Mouse (Mus musculus) retina, postnatal 7 days (tissue): ENCODE measurements around the gene Rhox2g.
"Not testable (repeated sequence)": the region's sequence is repeated elsewhere in the genome, so short reads cannot be mapped to it uniquely, and the experiment has no call there.

Experiments
- DNase-seq: peaks from one replicate; pipeline ENCODE4 v3.0.0-alpha.2; 2012; ENCODE audit warnings: low read depth, low spot score

Gene Rhox2g

GRCm38 (mm10) chrX:37643370-37643769 is at the start of gene Rhox2g:
Rhox2g (minus strand) TSS chrX:37643470.
- DNase-seq: not testable (repeated sequence)

- no peak for DNase-seq
These were observed 49.0 kb upstream of the Rhox2g start for GRCm38 (mm10) chrX:37692261-37692660.

- DNase-seq: no peak
These were observed 39.9 kb upstream of the Rhox2g start for GRCm38 (mm10) chrX:37683031-37683715.

GRCm38 (mm10) chrX:37673177-37673576 is 29.9 kb upstream of the Rhox2g start, which contains the start of gene Rhox2h:
Rhox2h (minus strand) TSS chrX:37673277.
- not testable (repeated sequence) for DNase-seq

- DNase-seq: not testable (repeated sequence)
These were observed 25.4 kb upstream of the Rhox2g start, which contains the start of gene Rhox3h for GRCm38 (mm10) chrX:37668664-37669063. Rhox3h (minus strand) TSS chrX:37668764.

- DNase-seq: not testable (repeated sequence)
These were observed 8.0 kb upstream of the Rhox2g start, which contains the start of gene Rhox4g for GRCm38 (mm10) chrX:37651227-37651626. Rhox4g (minus strand) TSS chrX:37651327.

GRCm38 (mm10) chrX:37628512-37628911 is 14.8 kb downstream of the Rhox2g start, which contains the start of gene Rhox3g:
Rhox3g (minus strand) TSS chrX:37628612.
- DNase-seq: not testable (repeated sequence)

GRCm38 (mm10) chrX:37607604-37608003 is 35.7 kb downstream of the Rhox2g start, which contains the start of gene Rhox4f:
Rhox4f (minus strand) TSS chrX:37607704.
- not testable (repeated sequence) for DNase-seq
